Mouse (Mus musculus) intestine, embryonic 16.5 days (tissue): ENCODE measurements around the gene Cenpf. TPM values are rescaled to one million over a fixed set of nuclear protein-coding genes. Genes with fewer than 3 reads are reported as not detected.

Source experiments
- ATAC-seq: fragments of 200-750 bp; cut with Nextera tagmentation; 2 replicates; pipeline ENCODE4 v1.8.0; 2017; ENCODE audit warnings: moderate TSS enrichment, moderate library complexity
- H3K27ac ChIP-seq: fragments of 300-500 bp; sonication (generic); 2 replicates; pipeline ENCODE4 v1.5.1; 2014; ENCODE audit warnings: mild to moderate bottlenecking, low read length
- H3K27me3 ChIP-seq: fragments of 300-500 bp; sonication (generic); replicated peaks from 2 replicates; pipeline ENCODE4 v1.6.1; 2014; ENCODE audit warnings: low read length, control low read depth, mixed read lengths; ENCODE audit not compliant: control insufficient read depth, insufficient read depth
- H3K36me3 ChIP-seq: fragments of 300-500 bp; sonication (generic); 2 replicates; pipeline ENCODE4 v1.6.1; 2014; ENCODE audit warnings: low read length, control low read depth; ENCODE audit not compliant: control insufficient read depth, insufficient read depth
- H3K4me1 ChIP-seq: fragments of 300-500 bp; sonication (generic); 2 replicates; pipeline ENCODE4 v1.6.1; 2014; ENCODE audit warnings: low read length, control low read depth, mixed read lengths; ENCODE audit not compliant: control insufficient read depth, insufficient read depth
- H3K4me2 ChIP-seq: fragments of 300-500 bp; sonication (generic); 2 replicates; pipeline ENCODE4 v1.6.1; 2014; ENCODE audit warnings: low read depth, low read length, control low read depth
- H3K4me3 ChIP-seq: fragments of 300-500 bp; sonication (generic); 2 replicates; pipeline ENCODE4 v1.5.1; 2014; ENCODE audit warnings: mild to moderate bottlenecking, low read length
- H3K9ac ChIP-seq: fragments of 300-500 bp; sonication (generic); 2 replicates; pipeline ENCODE4 v1.6.1; 2014; ENCODE audit warnings: low read depth, low read length
- H3K9me3 ChIP-seq: fragments of 300-500 bp; sonication (generic); 2 replicates; pipeline ENCODE4 v1.6.1; 2016; ENCODE audit warnings: low read length, control low read depth; ENCODE audit not compliant: control insufficient read depth
- WGBS: fragments of 180-500 bp; shearing (Covaris S2); extraction: QIAGEN DNeasy Blood & Tissue Kit; methylation state at CpG from one replicate; pipeline ENCODE4 v1.1.7; 2014; 5-methylcytosine and 5-hydroxymethylcytosine counted together
- polyA plus RNA-seq: library from polyadenylated mRNA; unstranded; fragments of >200 nt; fragmentation: Nextera tagmentation; extraction: Ambion mirVana; gene quantifications from 2 replicates; pipeline ENCODE4 v1.2.1, GENCODE M21; 2015

Cenpf gene
- polyA plus RNA-seq, 1 experiment from 2014 or later: 54.7 TPM

- Histone ChIP-seq H3K27me3 (no peaks in the 10 kb centered on the region), H3K4me3 (no peak overlapping the region), H3K27ac (no peak overlapping the region), H3K4me1 (no peaks in the 10 kb centered on the region), H3K9me3 (no peaks in the 10 kb centered on the region), H3K36me3 (peaks cover 7% of the 10 kb centered on the region), H3K4me2 (no peak overlapping the region), H3K9ac (no peak overlapping the region)
- WGBS: 89% methylated on average over 8 of the region's 8 CpGs
- no peak for ATAC-seq
Observed at GRCm38 (mm10) chr1:189657406-189657805, 30.5 kb downstream of the Cenpf start.

DNA sequence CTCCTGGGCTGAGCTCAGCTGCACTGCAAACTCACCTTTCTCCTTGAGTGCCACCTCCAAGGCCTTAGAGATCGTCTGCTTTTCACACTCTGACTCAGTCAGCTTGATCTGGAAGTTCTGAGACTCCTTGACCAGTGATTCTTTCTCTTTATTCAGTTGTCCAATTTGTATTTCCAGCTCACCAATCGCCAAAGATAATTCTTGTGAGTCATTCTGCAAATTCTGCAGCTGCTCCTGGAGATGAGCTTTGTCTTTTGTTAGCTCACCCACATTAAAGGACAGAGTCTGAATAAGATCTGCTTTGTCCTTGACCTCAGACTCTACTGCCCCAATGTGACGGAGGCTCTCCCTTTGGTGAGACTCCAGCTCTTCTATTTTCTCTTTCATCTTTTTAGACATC lies 34.1 kb downstream of the Cenpf start:
- H3K4me2 ChIP-seq: no peak overlapping the region
- ATAC-seq: no peak
- H3K4me3 ChIP-seq: no peak overlapping the region
- no peaks in the 10 kb centered on the region for H3K4me1 ChIP-seq
- H3K27me3 ChIP-seq: no peaks in the 10 kb centered on the region
- 82% methylated on average over 3 of the region's 3 CpGs for WGBS
- H3K9ac ChIP-seq: no peak overlapping the region
- H3K9me3 ChIP-seq: no peaks in the 10 kb centered on the region
- peaks cover 6% of the 10 kb centered on the region for H3K36me3 ChIP-seq
- no peak overlapping the region for H3K27ac ChIP-seq

- Histone ChIP-seq H3K4me2 (no peak overlapping the region), H3K27ac (no peak overlapping the region), H3K9me3 (no peaks in the 10 kb centered on the region), H3K27me3 (no peaks in the 10 kb centered on the region), H3K36me3 (peaks cover 16% of the 10 kb centered on the region), H3K4me3 (no peak overlapping the region), H3K4me1 (no peaks in the 10 kb centered on the region), H3K9ac (no peak overlapping the region)
- ATAC-seq: no peak
- 88% methylated on average over 6 of the region's 6 CpGs for WGBS
Observed at GRCm38 (mm10) chr1:189646597-189646996, 41.3 kb downstream of the Cenpf start.

DNA sequence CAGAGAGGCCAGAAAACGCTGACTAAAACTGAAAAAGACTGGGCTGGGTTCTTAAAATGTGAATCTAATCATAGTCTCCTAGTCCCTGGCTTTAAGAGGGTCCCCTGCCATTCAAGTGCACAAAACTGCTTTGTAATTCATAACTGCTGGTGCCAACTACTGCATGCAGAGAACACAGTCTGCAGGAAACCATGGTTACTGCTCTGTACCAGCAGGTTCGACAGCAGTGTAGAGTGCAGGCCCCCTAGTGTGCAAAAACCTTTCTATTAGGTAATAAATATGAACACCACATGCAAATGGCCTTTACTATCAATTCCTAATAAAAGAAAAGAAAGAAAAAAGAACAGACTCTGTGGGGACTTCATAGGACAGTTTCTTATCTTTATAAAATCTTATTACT lies 42.5 kb downstream of the Cenpf start:
- no peaks in the 10 kb centered on the region for H3K27me3 ChIP-seq
- H3K9me3 ChIP-seq: no peaks in the 10 kb centered on the region
- no peak overlapping the region for H3K4me3 ChIP-seq
- 75% methylated on average over 2 of the region's 2 CpGs for WGBS
- peaks cover 15% of the 10 kb centered on the region for H3K36me3 ChIP-seq
- H3K27ac ChIP-seq: no peak overlapping the region
- H3K4me2 ChIP-seq: no peak overlapping the region
- no peak for ATAC-seq
- H3K4me1 ChIP-seq: no peaks in the 10 kb centered on the region
- no peak overlapping the region for H3K9ac ChIP-seq

DNA sequence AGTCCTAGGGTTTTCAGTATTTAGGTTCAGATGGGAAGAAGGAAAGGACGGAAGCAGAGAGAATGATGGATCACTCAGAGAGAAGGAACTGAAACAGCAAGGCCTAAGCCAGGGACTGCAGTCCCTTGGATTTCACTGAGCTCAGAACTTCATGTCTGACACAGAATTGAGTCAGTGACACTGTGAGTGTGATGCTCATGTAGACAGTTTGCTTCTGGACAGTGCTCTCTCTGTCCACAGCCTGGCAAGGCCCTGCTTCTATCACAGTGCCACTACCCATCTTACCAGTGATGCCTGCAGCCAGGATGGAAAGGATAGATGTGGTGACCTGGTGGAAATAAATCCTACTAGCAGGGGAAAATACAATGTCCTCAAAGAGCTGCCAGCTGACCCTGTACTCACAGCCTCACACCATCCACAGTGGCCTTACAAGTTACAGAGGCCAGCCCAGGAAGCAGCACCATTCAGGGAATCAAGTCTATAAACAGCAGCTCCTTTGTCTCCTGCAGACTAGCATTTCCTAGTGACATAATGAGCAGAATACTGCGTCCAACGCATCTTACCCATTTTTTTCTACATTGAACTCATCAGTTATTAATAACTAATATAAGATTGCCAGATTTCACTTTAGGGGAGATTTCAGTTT lies 43.1 kb downstream of the Cenpf start:
- H3K4me2 ChIP-seq: no peak overlapping the region
- no peak overlapping the region for H3K4me3 ChIP-seq
- no peaks in the 10 kb centered on the region for H3K4me1 ChIP-seq
- H3K27me3 ChIP-seq: no peaks in the 10 kb centered on the region
- no peak overlapping the region for H3K27ac ChIP-seq
- no peak for ATAC-seq
- H3K9ac ChIP-seq: no peak overlapping the region
- H3K36me3 ChIP-seq: peaks cover 13% of the 10 kb centered on the region
- 77% methylated on average over 3 of the region's 3 CpGs for WGBS
- no peaks in the 10 kb centered on the region for H3K9me3 ChIP-seq

GRCm38 (mm10) chr1:189639581-189639980 lies 48.3 kb downstream of the Cenpf start:
- H3K4me3 ChIP-seq: no peak overlapping the region
- H3K9me3 ChIP-seq: no peaks in the 10 kb centered on the region
- no peak overlapping the region for H3K9ac ChIP-seq
- H3K4me1 ChIP-seq: no peaks in the 10 kb centered on the region
- WGBS: 84% methylated on average over 6 of the region's 6 CpGs
- no peak overlapping the region for H3K27ac ChIP-seq
- no peak overlapping the region for H3K4me2 ChIP-seq
- no peaks in the 10 kb centered on the region for H3K27me3 ChIP-seq
- peaks cover 3% of the 10 kb centered on the region; the same call in 1 of the 2 replicates for H3K36me3 ChIP-seq
- no peak for ATAC-seq

DNA sequence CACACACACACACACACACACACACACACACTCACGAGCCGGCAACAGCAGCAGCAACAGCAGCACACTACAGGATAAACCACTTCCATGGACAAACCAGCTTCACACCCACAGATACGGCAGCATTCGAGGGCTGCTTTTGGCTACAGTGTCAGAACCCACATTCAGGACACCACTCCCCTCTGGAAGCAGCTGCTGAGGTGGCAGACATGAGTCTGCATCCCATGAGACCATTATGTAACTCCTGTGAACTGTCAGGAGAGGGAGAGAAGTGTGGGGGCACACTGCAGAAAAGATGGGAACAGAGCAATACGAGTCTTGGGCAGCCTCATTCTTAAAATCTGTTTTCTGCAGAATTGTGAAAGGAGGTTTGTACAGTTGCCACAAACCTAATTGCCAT lies 54.1 kb downstream of the Cenpf start:
- H3K27me3 ChIP-seq: no peaks in the 10 kb centered on the region
- WGBS: 49% methylated on average over 5 of the region's 5 CpGs
- H3K4me3 ChIP-seq: no peak overlapping the region
- H3K4me1 ChIP-seq: no peaks in the 10 kb centered on the region
- ATAC-seq: no peak
- H3K27ac ChIP-seq: no peak overlapping the region
- H3K4me2 ChIP-seq: no peak overlapping the region
- no peaks in the 10 kb centered on the region for H3K9me3 ChIP-seq
- no peak overlapping the region for H3K9ac ChIP-seq
- no peaks in the 10 kb centered on the region for H3K36me3 ChIP-seq

GRCm38 (mm10) chr1:189631906-189632675 lies 55.8 kb downstream of the Cenpf start:
- ATAC-seq: no peak
- no peak overlapping the region for H3K4me3 ChIP-seq
- H3K27me3 ChIP-seq: no peaks in the 10 kb centered on the region
- no peak overlapping the region for H3K9ac ChIP-seq
- H3K4me2 ChIP-seq: no peak overlapping the region
- H3K4me1 ChIP-seq: no peaks in the 10 kb centered on the region
- H3K27ac ChIP-seq: no peak overlapping the region
- no peaks in the 10 kb centered on the region for H3K36me3 ChIP-seq
- WGBS: 82% methylated on average over 13 of the region's 13 CpGs
- no peaks in the 10 kb centered on the region for H3K9me3 ChIP-seq

DNA sequence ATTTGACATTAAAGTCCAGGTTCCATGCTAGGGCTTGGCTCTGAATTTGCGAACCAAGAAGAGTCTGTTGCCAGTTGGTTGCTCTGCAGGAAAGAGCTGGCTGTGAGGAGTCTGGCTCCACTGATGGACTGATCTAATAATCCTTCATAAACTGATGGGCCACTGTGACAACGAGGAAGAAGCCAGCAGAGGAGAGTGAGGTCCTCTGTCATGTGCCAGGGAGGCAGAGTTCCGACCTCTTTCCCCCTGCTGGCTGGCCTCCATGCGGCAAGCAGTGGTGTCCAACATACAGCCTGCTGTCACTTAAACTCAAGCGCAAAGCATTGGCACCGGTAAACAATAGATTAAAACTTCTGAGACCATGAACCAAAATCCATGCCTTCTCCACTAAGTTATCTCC lies 57.9 kb downstream of the Cenpf start:
- Histone ChIP-seq H3K9ac (no peak overlapping the region), H3K4me3 (no peak overlapping the region), H3K4me2 (no peak overlapping the region), H3K27me3 (no peaks in the 10 kb centered on the region), H3K9me3 (no peaks in the 10 kb centered on the region), H3K27ac (no peak overlapping the region), H3K36me3 (no peaks in the 10 kb centered on the region), H3K4me1 (no peaks in the 10 kb centered on the region)
- WGBS: 78% methylated on average over 6 of the region's 6 CpGs
- ATAC-seq: no peak
